Mouse (Mus musculus) neural tube, embryonic 13.5 days (tissue): Measurements from ENCODE around the gene Gm20388. TPM values are rescaled to one million over a fixed set of nuclear protein-coding genes. Genes with fewer than 3 reads are reported as not detected.

Source experiments
- ATAC-seq: fragments of 200-750 bp; cut with Nextera tagmentation; 2 replicates; pipeline ENCODE4 v1.8.0; 2017; ENCODE audit warnings: low read depth, mild to moderate bottlenecking, moderate TSS enrichment, moderate library complexity
- H3K27ac ChIP-seq: fragments of 300-500 bp; sonication (generic); replicated peaks from 2 replicates; pipeline ENCODE4 v1.5.1; 2015; ENCODE audit warnings: moderate library complexity, mild to moderate bottlenecking, inconsistent platforms
- H3K27me3 ChIP-seq: fragments of 300-500 bp; sonication (generic); 2 replicates; pipeline ENCODE4 v1.6.1; 2015; ENCODE audit warnings: mild to moderate bottlenecking, inconsistent platforms
- H3K36me3 ChIP-seq: fragments of 300-500 bp; sonication (generic); 2 replicates; pipeline ENCODE4 v1.6.1; 2015; ENCODE audit warnings: mild to moderate bottlenecking, inconsistent platforms
- H3K4me1 ChIP-seq: fragments of 300-500 bp; sonication (generic); replicated peaks from 2 replicates; pipeline ENCODE4 v1.6.1; 2015; ENCODE audit warnings: inconsistent platforms
- H3K4me2 ChIP-seq: fragments of 300-500 bp; sonication (generic); 2 replicates; pipeline ENCODE4 v1.6.1; 2015; ENCODE audit warnings: inconsistent platforms, mild to moderate bottlenecking, moderate library complexity
- H3K4me3 ChIP-seq: fragments of 300-500 bp; sonication (generic); 2 replicates; pipeline ENCODE4 v1.5.1; 2015; ENCODE audit warnings: mild to moderate bottlenecking, inconsistent platforms
- H3K9ac ChIP-seq: fragments of 300-500 bp; sonication (generic); 2 replicates; pipeline ENCODE4 v1.6.1; 2015; ENCODE audit warnings: moderate library complexity, mild to moderate bottlenecking, inconsistent platforms
- H3K9me3 ChIP-seq: fragments of 300-500 bp; sonication (generic); 2 replicates; pipeline ENCODE4 v1.6.1; 2016; ENCODE audit warnings: inconsistent platforms
- WGBS: fragments of 180-500 bp; shearing (Covaris S2); methylation state at CpG from one replicate; pipeline ENCODE4 v1.1.7; 2015; 5-methylcytosine and 5-hydroxymethylcytosine counted together
- polyA plus RNA-seq: library from polyadenylated mRNA; unstranded; fragments of >200 nt; fragmentation: Nextera tagmentation; extraction: Ambion mirVana; gene quantifications from 2 replicates; pipeline ENCODE4 v1.2.1, GENCODE M21; 2015

Gene Gm20388
- polyA plus RNA-seq, 1 experiment from 2014 or later = 0.27 TPM

GRCm38 (mm10) chr8:121868196-121868595 lies 1957.6 kb downstream of the Gm20388 start:
- WGBS = 92% methylated on average over 5 of the region's 5 CpGs
- Histone ChIP-seq H3K4me2 (no peak overlapping the region), H3K9ac (no peak overlapping the region), H3K27ac (no peak overlapping the region), H3K36me3 (no peaks in the 10 kb centered on the region), H3K4me1 (peaks cover 14% of the 10 kb centered on the region), H3K27me3 (no peaks in the 10 kb centered on the region), H3K4me3 (no peak overlapping the region), H3K9me3 (no peaks in the 10 kb centered on the region)
- no peak for ATAC-seq

- no peak for ATAC-seq
- no peaks in the 10 kb centered on the region for H3K27me3 ChIP-seq
- H3K4me1 ChIP-seq = peaks cover 14% of the 10 kb centered on the region
- H3K27ac ChIP-seq = no peak overlapping the region
- H3K36me3 ChIP-seq = no peaks in the 10 kb centered on the region
- H3K4me2 ChIP-seq = no peak overlapping the region
- H3K9me3 ChIP-seq = no peaks in the 10 kb centered on the region
- no peak overlapping the region for H3K4me3 ChIP-seq
- 88% methylated on average over 7 of the region's 7 CpGs for WGBS
- H3K9ac ChIP-seq = no peak overlapping the region
Measured at GRCm38 (mm10) chr8:121868896-121869295, 1958.3 kb downstream of the Gm20388 start.

- H3K9me3 ChIP-seq = no peaks in the 10 kb centered on the region
- ATAC-seq = no peak
- H3K27ac ChIP-seq = no peak overlapping the region
- 91% methylated on average over 2 of the region's 2 CpGs for WGBS
- H3K4me1 ChIP-seq = peaks cover 22% of the 10 kb centered on the region
- no peak overlapping the region for H3K4me2 ChIP-seq
- H3K9ac ChIP-seq = no peak overlapping the region
- no peaks in the 10 kb centered on the region for H3K27me3 ChIP-seq
- H3K36me3 ChIP-seq = no peaks in the 10 kb centered on the region
- H3K4me3 ChIP-seq = no peak overlapping the region
Measured at GRCm38 (mm10) chr8:121870190-121870589, 1959.5 kb downstream of the Gm20388 start.

- ATAC-seq = no peak
- no peak overlapping the region for H3K27ac ChIP-seq
Measured at GRCm38 (mm10) chr8:121871833-121872440, 1961.3 kb downstream of the Gm20388 start.

GRCm38 (mm10) chr8:121874031-121874430 lies 1963.4 kb downstream of the Gm20388 start:
- Histone ChIP-seq H3K36me3 (no peaks in the 10 kb centered on the region), H3K9ac (no peak overlapping the region), H3K9me3 (no peaks in the 10 kb centered on the region), H3K4me2 (no peak overlapping the region), H3K27ac (peak overlapping the region; percentile 28; the same call in 1 of the 2 replicates), H3K4me1 (peaks cover 22% of the 10 kb centered on the region), H3K27me3 (no peaks in the 10 kb centered on the region), H3K4me3 (no peak overlapping the region)
- ATAC-seq = no peak
- 68% methylated on average over 9 of the region's 9 CpGs for WGBS

More at GRCm38 (mm10) chr8:121871833-121872440, 1961.3 kb downstream of the Gm20388 start:
- Histone ChIP-seq H3K27me3 (no peaks in the 10 kb centered on the region), H3K9ac (peak overlapping the region; percentile 26; the same call in 1 of the 2 replicates), H3K9me3 (no peaks in the 10 kb centered on the region), H3K4me2 (0 out of 2 replicates have a peak overlapping the region, but pooled peaks have one; percentile 16), H3K4me3 (no peak overlapping the region), H3K4me1 (peaks cover 22% of the 10 kb centered on the region), H3K36me3 (no peaks in the 10 kb centered on the region)
- 22% methylated on average over 10 of the region's 10 CpGs for WGBS

- Histone ChIP-seq H3K27ac (peak overlapping the region; percentile 28; the same call in 1 of the 2 replicates), H3K4me2 (no peak overlapping the region), H3K27me3 (no peaks in the 10 kb centered on the region), H3K9me3 (no peaks in the 10 kb centered on the region), H3K4me3 (no peak overlapping the region), H3K36me3 (no peaks in the 10 kb centered on the region), H3K4me1 (peaks cover 22% of the 10 kb centered on the region), H3K9ac (no peak overlapping the region)
- ATAC-seq = no peak
- 52% methylated on average over 3 of the region's 3 CpGs for WGBS
Measured at GRCm38 (mm10) chr8:121875045-121875444, 1964.4 kb downstream of the Gm20388 start.

GRCm38 (mm10) chr8:121875517-121875916 lies 1964.9 kb downstream of the Gm20388 start:
- H3K36me3 ChIP-seq = no peaks in the 10 kb centered on the region
- H3K27me3 ChIP-seq = no peaks in the 10 kb centered on the region
- peaks cover 22% of the 10 kb centered on the region for H3K4me1 ChIP-seq
- H3K4me3 ChIP-seq = no peak overlapping the region
- H3K9me3 ChIP-seq = no peaks in the 10 kb centered on the region
- ATAC-seq = no peak
- H3K9ac ChIP-seq = no peak overlapping the region
- H3K4me2 ChIP-seq = no peak overlapping the region
- 88% methylated on average over 9 of the region's 9 CpGs for WGBS
- no peak overlapping the region for H3K27ac ChIP-seq

GRCm38 (mm10) chr8:121877212-121877611 lies 1966.6 kb downstream of the Gm20388 start:
- H3K4me1 ChIP-seq = peaks cover 14% of the 10 kb centered on the region
- H3K27ac ChIP-seq = no peak overlapping the region
- 80% methylated on average over 5 of the region's 5 CpGs for WGBS
- no peak overlapping the region for H3K4me2 ChIP-seq
- no peak overlapping the region for H3K9ac ChIP-seq
- no peaks in the 10 kb centered on the region for H3K9me3 ChIP-seq
- no peaks in the 10 kb centered on the region for H3K27me3 ChIP-seq
- no peak overlapping the region for H3K4me3 ChIP-seq
- ATAC-seq = no peak
- H3K36me3 ChIP-seq = peaks cover 5% of the 10 kb centered on the region; the same call in 1 of the 2 replicates

- H3K36me3 ChIP-seq = peaks cover 12% of the 10 kb centered on the region
- no peak overlapping the region for H3K4me2 ChIP-seq
- no peaks in the 10 kb centered on the region for H3K9me3 ChIP-seq
- H3K27ac ChIP-seq = no peak overlapping the region
- no peak overlapping the region for H3K4me3 ChIP-seq
- whole genome bisulfite sequencing = 88% methylated on average over 7 of the region's 7 CpGs
- 0 out of 2 replicates have a peak overlapping the region, but pooled peaks have one; percentile 17 for H3K9ac ChIP-seq
- ATAC-seq = no peak
- H3K27me3 ChIP-seq = no peaks in the 10 kb centered on the region
- H3K4me1 ChIP-seq = peaks cover 8% of the 10 kb centered on the region; the same call in 1 of the 2 replicates
Measured at GRCm38 (mm10) chr8:121877828-121878480, 1967.3 kb downstream of the Gm20388 start.

GRCm38 (mm10) chr8:121879712-121880111 lies 1969.1 kb downstream of the Gm20388 start:
- 83% methylated on average over 3 of the region's 3 CpGs for WGBS
- Histone ChIP-seq H3K9me3 (no peaks in the 10 kb centered on the region), H3K27ac (no peak overlapping the region), H3K4me3 (no peak overlapping the region), H3K36me3 (peaks cover 30% of the 10 kb centered on the region), H3K4me1 (peaks cover under 1% of the 10 kb centered on the region; the same call in 1 of the 2 replicates), H3K4me2 (no peak overlapping the region), H3K27me3 (no peaks in the 10 kb centered on the region), H3K9ac (no peak overlapping the region)
- ATAC-seq = no peak

- no peaks in the 10 kb centered on the region for H3K27me3 ChIP-seq
- 33% methylated on average over 1 of the region's 1 CpGs for WGBS
- no peak overlapping the region for H3K4me3 ChIP-seq
- H3K9ac ChIP-seq = no peak overlapping the region
- ATAC-seq = no peak
- no peak overlapping the region for H3K27ac ChIP-seq
- H3K4me2 ChIP-seq = no peak overlapping the region
- peaks cover 41% of the 10 kb centered on the region for H3K36me3 ChIP-seq
- no peaks in the 10 kb centered on the region; the same call in 1 of the 2 replicates for H3K4me1 ChIP-seq
- H3K9me3 ChIP-seq = no peaks in the 10 kb centered on the region
Measured at GRCm38 (mm10) chr8:121880818-121881217, 1970.2 kb downstream of the Gm20388 start.

- Histone ChIP-seq H3K27ac (no peak overlapping the region), H3K9ac (no peak overlapping the region), H3K27me3 (no peaks in the 10 kb centered on the region), H3K4me1 (no peaks in the 10 kb centered on the region; the same call in 1 of the 2 replicates), H3K4me2 (no peak overlapping the region), H3K9me3 (no peaks in the 10 kb centered on the region), H3K36me3 (peaks cover 51% of the 10 kb centered on the region), H3K4me3 (no peak overlapping the region)
- WGBS = 91% methylated on average over 5 of the region's 5 CpGs
- ATAC-seq = no peak
Measured at GRCm38 (mm10) chr8:121881921-121882320, 1971.3 kb downstream of the Gm20388 start.
